In genomic region chr8:88659873-88660272, GRCm38 (mm10) we compare ENCODE assay signal across 18 mouse cellular contexts. TPM values are rescaled to one million over a fixed set of nuclear protein-coding genes. Genes with fewer than 3 reads are reported as not detected.
"Had no signal": no experiment of that assay in that cellular context is flagged by ENCODE, and none has a peak within 500 bp of the region (broad histone marks: within the 10 kb centered on the region; RNA-seq: fewer than 3 reads in every experiment).

No protein-coding gene starts in this region.

- H3K9ac ChIP-seq: lung, embryonic 14.5 days; midbrain, embryonic 12.5 days; neural tube, embryonic 13.5 days; neural tube, embryonic 15.5 days had no signal

- H3K4me2 ChIP-seq: lung, embryonic 14.5 days; midbrain, embryonic 12.5 days; neural tube, embryonic 13.5 days; neural tube, embryonic 15.5 days had no signal

- ATAC-seq: midbrain, embryonic 16.5 days had no signal

- H3K36me3 ChIP-seq: midbrain, embryonic 10.5 days; midbrain, embryonic 12.5 days; neural tube, embryonic 13.5 days; neural tube, embryonic 15.5 days had no signal

- H3K4me3 ChIP-seq: midbrain, embryonic 10.5 days; midbrain, embryonic 12.5 days; myocyte; neural tube, embryonic 13.5 days; neural tube, embryonic 15.5 days had no signal

- H3K4me1 ChIP-seq: neural tube, embryonic 13.5 days had no signal

- H3K9me3 ChIP-seq: midbrain, embryonic 10.5 days; midbrain, embryonic 12.5 days; neural tube, embryonic 13.5 days; neural tube, embryonic 15.5 days had no signal

- H3K27ac ChIP-seq: midbrain, embryonic 10.5 days; midbrain, embryonic 12.5 days; neural tube, embryonic 13.5 days; neural tube, embryonic 15.5 days had no signal

- H3K27me3 ChIP-seq: midbrain, embryonic 12.5 days; neural tube, embryonic 13.5 days; neural tube, embryonic 15.5 days had no signal

- DNase-seq: lung, adult 18-20 months; lung, embryonic 14.5 days; lung, postnatal 10 days; lung, postnatal 4 days; midbrain, embryonic 14.5 days; retina, postnatal 1 day; right cerebral cortex, adult 18-20 months; right cerebral cortex, postnatal 14 days; spleen, adult 18-20 months; thymus, adult 18-20 months; thymus, postnatal 14 days; thymus, postnatal 36 days had no signal

RNA-seq across cellular contexts. Expression of gene Nod2, which starts 12.8 kb away (rescaled TPM):
- polyA plus RNA-seq: neural tube, embryonic 13.5 days had no signal
